In genomic region chr12:87147395-87148089, GRCm38 (mm10) we compare ENCODE assay signal across 8 mouse cellular contexts. TPM values are rescaled to one million over a fixed set of nuclear protein-coding genes. Genes with fewer than 3 reads are reported as not detected.
A peak's percentile ranks its signal among the peaks of the same experiment; 100 is the strongest.
DNase-seq lines count a peak whose midpoint lies in the region; ATAC-seq and TF ChIP-seq lines count a peak whose summit lies in the region.

TSS of gene Pomt2 (minus strand) at chr12:87147968.

- peak within 1 kb of the TSS; percentile 75 to 98 (median 85) for H3K4me3 ChIP-seq in CH12.LX (replicated peaks in 1 of 3; ENCODE audit: low read depth in 2 of 3, low read length in 2 of 3, poor library complexity in 1 of 3)
- H3K4me3 ChIP-seq in forebrain, embryonic 11.5 days (ENCODE audit: low read depth, low read length), result peak within 1 kb of the TSS; percentile 86
- H3K4me3 ChIP-seq in heart, embryonic 16.5 days (ENCODE audit: low read length), result peak within 1 kb of the TSS; percentile 88
- peak within 1 kb of the TSS; percentile 92 for H3K4me3 ChIP-seq in liver, embryonic 15.5 days (replicated peaks)
- H3K4me3 ChIP-seq in neural tube, embryonic 12.5 days, result peak within 1 kb of the TSS; percentile 86

- peak; percentile 76 for TF ChIP-seq POLR2A in CH12.LX (IDR thresholded peaks at IDR 0.05; ENCODE audit: low read depth, low read length)

- peak within 1 kb of the TSS; percentile 89 for H3K4me2 ChIP-seq in CH12.LX (ENCODE audit: insufficient read depth, low read depth, poor library complexity, severe bottlenecking)
- H3K4me2 ChIP-seq in forebrain, embryonic 11.5 days (ENCODE audit: low read depth, low read length, severe bottlenecking), result peak within 1 kb of the TSS; percentile 62
- peak within 1 kb of the TSS; percentile 87 for H3K4me2 ChIP-seq in heart, embryonic 16.5 days (ENCODE audit: low read depth, low read length)
- H3K4me2 ChIP-seq in liver, embryonic 15.5 days, result peak within 1 kb of the TSS; percentile 94
- peak within 1 kb of the TSS; percentile 69 for H3K4me2 ChIP-seq in neural tube, embryonic 12.5 days (replicated peaks)

- H3K9ac ChIP-seq in CH12.LX (ENCODE audit: insufficient read depth, low read depth), result peak within 1 kb of the TSS; percentile 92
- H3K9ac ChIP-seq in forebrain, embryonic 11.5 days (ENCODE audit: low read length), result peak within 1 kb of the TSS; percentile 63
- H3K9ac ChIP-seq in heart, embryonic 16.5 days (ENCODE audit: low read length), result peak within 1 kb of the TSS; percentile 83
- peak within 1 kb of the TSS; percentile 77 for H3K9ac ChIP-seq in liver, embryonic 15.5 days
- H3K9ac ChIP-seq in neural tube, embryonic 12.5 days, result peak within 1 kb of the TSS; percentile 73

- ATAC-seq in forebrain, embryonic 11.5 days (replicated peaks; ENCODE audit: low FRiP score), result peak; percentile 97
- peak; percentile 98 for ATAC-seq in heart, embryonic 16.5 days (replicated peaks; ENCODE audit: extremely low read depth, insufficient read depth, low FRiP score)
- ATAC-seq in liver, embryonic 15.5 days (ENCODE audit: insufficient read depth), result peak; percentile 98
- ATAC-seq in neural tube, embryonic 12.5 days (ENCODE audit: low FRiP score, low read depth), result peak; percentile 97

- peaks cover 3 to 8% of the 10 kb centered on the region in 2 experiments for H3K36me3 ChIP-seq in CH12.LX (replicated peaks in 1 of 2; ENCODE audit: control insufficient read depth in 1 of 2, insufficient read depth in 1 of 2, low read length in 1 of 2)
- no peaks in the 10 kb centered on the region; the same call in 1 of the 2 replicates for H3K36me3 ChIP-seq in forebrain, embryonic 11.5 days (ENCODE audit: control insufficient read depth, insufficient read depth, low read length)
- no peaks in the 10 kb centered on the region for H3K36me3 ChIP-seq in heart, embryonic 16.5 days (ENCODE audit: control insufficient read depth, insufficient read depth)
- peaks cover 8% of the 10 kb centered on the region for H3K36me3 ChIP-seq in liver, embryonic 15.5 days (replicated peaks)
- H3K36me3 ChIP-seq in neural tube, embryonic 12.5 days, result peaks cover 7% of the 10 kb centered on the region

- DNase-seq in CH12.LX (ENCODE audit: extremely low read depth), result peak; percentile 95
- DNase-seq in c-Kit-positive CD71-positive TER-119-negative erythroid progenitor cells, embryonic 14.5 days (ENCODE audit: low read depth), result peak; percentile 91
- DNase-seq in forebrain, embryonic 11.5 days (ENCODE audit: low spot score), result peak; percentile 96
- DNase-seq in kidney, postnatal 36 days, result peak; percentile 94 to 97
- peak; percentile 98 for DNase-seq in telencephalon, adult 2 months (ENCODE audit: low read depth, low spot score)

- H3K4me1 ChIP-seq in CH12.LX (ENCODE audit: control insufficient read depth in 1 of 2, insufficient read depth in 2 of 2), result peaks cover 0 to 20% of the 10 kb centered on the region in 2 experiments; a peak in 2 of 4 replicates
- peaks cover 3% of the 10 kb centered on the region; the same call in 1 of the 2 replicates for H3K4me1 ChIP-seq in forebrain, embryonic 11.5 days (replicated peaks; ENCODE audit: control insufficient read depth, insufficient read depth, low read length)
- H3K4me1 ChIP-seq in heart, embryonic 16.5 days (ENCODE audit: control insufficient read depth, insufficient read depth, low read length), result peaks cover 13% of the 10 kb centered on the region
- H3K4me1 ChIP-seq in liver, embryonic 15.5 days (replicated peaks), result peaks cover 20% of the 10 kb centered on the region
- H3K4me1 ChIP-seq in neural tube, embryonic 12.5 days, result peaks cover 12% of the 10 kb centered on the region; the same call in 1 of the 2 replicates

- peaks cover 5% of the 10 kb centered on the region for H3K9me3 ChIP-seq in CH12.LX (replicated peaks; ENCODE audit: low read length)
- peaks cover 2% of the 10 kb centered on the region; the same call in 1 of the 2 replicates for H3K9me3 ChIP-seq in forebrain, embryonic 11.5 days (ENCODE audit: control insufficient read depth, low read length)
- H3K9me3 ChIP-seq in heart, embryonic 16.5 days (replicated peaks; ENCODE audit: control insufficient read depth, low read length), result no peaks in the 10 kb centered on the region
- H3K9me3 ChIP-seq in liver, embryonic 15.5 days (replicated peaks), result no peaks in the 10 kb centered on the region
- H3K9me3 ChIP-seq in neural tube, embryonic 12.5 days, result peaks cover under 1% of the 10 kb centered on the region; the same call in 1 of the 2 replicates

- in situ Hi-C loops in CH12.LX (cut with MboI; ENCODE audit: low pct_ligation_motif_present, low pct_unique_long_range_greater_than_20kb, low sequenced_read_pairs), result no loop called here

- H3K79me2 ChIP-seq in CH12.LX (replicated peaks; ENCODE audit: control insufficient read depth, extremely low read depth, insufficient read depth, poor library complexity, severe bottlenecking), result peaks cover 22% of the 10 kb centered on the region

- 0% methylated on average over 61 of the region's 61 CpGs for WGBS in forebrain, embryonic 11.5 days
- WGBS in heart, embryonic 16.5 days, result under 1% methylated on average over 61 of the region's 61 CpGs
- 1% methylated on average over 61 of the region's 61 CpGs for WGBS in liver, embryonic 15.5 days (ENCODE audit: insufficient replicate concordance)
- WGBS in neural tube, embryonic 12.5 days, result under 1% methylated on average over 61 of the region's 61 CpGs

- peak within 1 kb of the TSS; percentile 86 for H3K27ac ChIP-seq in CH12.LX (ENCODE audit: insufficient read depth, low read depth)
- peak within 1 kb of the TSS; percentile 86 for H3K27ac ChIP-seq in forebrain, embryonic 11.5 days (ENCODE audit: low read depth, low read length)
- peak within 1 kb of the TSS; percentile 95 for H3K27ac ChIP-seq in heart, embryonic 16.5 days (ENCODE audit: low read length)
- peak within 1 kb of the TSS; percentile 86 for H3K27ac ChIP-seq in liver, embryonic 15.5 days (replicated peaks)
- peak within 1 kb of the TSS; percentile 84 for H3K27ac ChIP-seq in neural tube, embryonic 12.5 days

- no peak for TF ChIP-seq RAD21 in CH12.LX (IDR thresholded peaks at IDR 0.05; ENCODE audit: low read depth, low read length)

- TF ChIP-seq EP300 in CH12.LX (IDR thresholded peaks at IDR 0.05; ENCODE audit: low read length), result no peak

- TF ChIP-seq CTCF in CH12.LX (conservative IDR thresholded peaks at IDR 0.05 in 1 of 2, IDR thresholded peaks at IDR 0.05 in 1 of 2; ENCODE audit: low read depth in 2 of 2, low read length in 2 of 2), result no peak

- H3K27me3 ChIP-seq in CH12.LX (replicated peaks), result no peaks in the 10 kb centered on the region
- H3K27me3 ChIP-seq in forebrain, embryonic 11.5 days (ENCODE audit: control insufficient read depth, insufficient read depth, low read length), result no peaks in the 10 kb centered on the region
- no peaks in the 10 kb centered on the region for H3K27me3 ChIP-seq in heart, embryonic 16.5 days (ENCODE audit: control insufficient read depth, insufficient read depth, low read length)
- H3K27me3 ChIP-seq in liver, embryonic 15.5 days, result no peaks in the 10 kb centered on the region
- no peaks in the 10 kb centered on the region for H3K27me3 ChIP-seq in neural tube, embryonic 12.5 days (replicated peaks)

- dilution Hi-C loops in CH12.LX (cut with MboI; ENCODE audit: extremely low pct_ligation_motif_present, extremely low pct_unique_long_range_greater_than_20kb, low sequenced_read_pairs), result no loop called here

TF ChIP-seq in CH12.LX, 34 proteins besides CTCF, POLR2A, EP300 and RAD21 (continues in another document):
- TF ChIP-seq MEF2A (IDR thresholded peaks at IDR 0.05; ENCODE audit: borderline replicate concordance, low read depth, low read length) (0 out of 2 replicates have a peak, but pooled peaks have one; percentile 57), JUN (IDR thresholded peaks at IDR 0.05; ENCODE audit: insufficient read depth, low read depth, low read length) (no peak), USF1 (IDR thresholded peaks at IDR 0.05; ENCODE audit: low read depth, low read length) (no peak), SIN3A (IDR thresholded peaks at IDR 0.05; ENCODE audit: low read length) (peak; percentile 80), NRF1 (IDR thresholded peaks at IDR 0.05; ENCODE audit: low read depth, low read length) (peak; percentile 78), USF2 (conservative IDR thresholded peaks at IDR 0.05; ENCODE audit: low read depth, low read length) (no peak), PAX5 (IDR thresholded peaks at IDR 0.05; ENCODE audit: low read length) (no peak), TCF12 (IDR thresholded peaks at IDR 0.05; ENCODE audit: low read depth, low read length) (peak; percentile 74), ZKSCAN1 (IDR thresholded peaks at IDR 0.05; ENCODE audit: borderline replicate concordance, low read depth, low read length) (no peak), MAZ (IDR thresholded peaks at IDR 0.05; ENCODE audit: low read depth, low read length) (peak; percentile 96), MAX (IDR thresholded peaks at IDR 0.05; ENCODE audit: low read length) (peak; percentile 63), MAFK (IDR thresholded peaks at IDR 0.05; ENCODE audit: insufficient replicate concordance, low read length) (no peak), CHD1 (IDR thresholded peaks at IDR 0.05; ENCODE audit: low read depth, low read length) (0 out of 2 replicates have a peak, but pooled peaks have one; percentile 66), NELFE (IDR thresholded peaks at IDR 0.05; ENCODE audit: low read depth, low read length) (peak; percentile 88), POLR2AphosphoS2 (IDR thresholded peaks at IDR 0.05; ENCODE audit: low read depth, low read length) (no peak; the same call in 1 of the 2 replicates), E2F4 (IDR thresholded peaks at IDR 0.05; ENCODE audit: insufficient replicate concordance, low read depth, low read length) (0 out of 2 replicates have a peak, but pooled peaks have one; percentile 42), MYC (IDR thresholded peaks at IDR 0.05; ENCODE audit: low read depth, low read length) (peak; percentile 32; the same call in 1 of the 2 replicates), ZC3H11A (IDR thresholded peaks at IDR 0.05; ENCODE audit: low read depth, low read length) (no peak), UBTF (IDR thresholded peaks at IDR 0.05; ENCODE audit: low read depth, low read length) (peak; percentile 100), ZMIZ1 (IDR thresholded peaks at IDR 0.05; ENCODE audit: low read depth, low read length) (peak; percentile 78; the same call in 1 of the 2 replicates), IRF4 (IDR thresholded peaks at IDR 0.05; ENCODE audit: low read depth, low read length) (peak; percentile 8; the same call in 1 of the 2 replicates)

RNA-seq across cellular contexts. Expression of gene Pomt2, which starts in this region (rescaled TPM):
- 12.4 and 12.8 TPM in 2 replicates for total RNA-seq in CH12.LX (2012; rRNA removed)
- 11.7 and 12.0 TPM in 2 replicates for total RNA-seq in CH12.LX (2014; rRNA removed)
- polyA plus RNA-seq in CH12.LX (2012; ENCODE audit: insufficient read length, low read depth), result 10.5 and 11.6 TPM in 2 replicates
- 18.6 and 18.8 TPM in 2 replicates for polyA plus RNA-seq in forebrain, embryonic 11.5 days (2014; fragmentation: Nextera tagmentation; extraction: Ambion mirVana)
- polyA plus RNA-seq in heart, embryonic 16.5 days (2015; fragmentation: Nextera tagmentation; extraction: Ambion mirVana), result 11.4 and 11.9 TPM in 2 replicates
- 3.8 and 4.0 TPM in 2 replicates for polyA plus RNA-seq in liver, embryonic 15.5 days (2015; fragmentation: Nextera tagmentation; extraction: Ambion mirVana)
- 12.5 and 13.2 TPM in 2 replicates for polyA plus RNA-seq in neural tube, embryonic 12.5 days (2016; fragmentation: Nextera tagmentation; extraction: Ambion mirVana)

Comparison
In these comparisons a context has a peak if more than half of its experiments do, and no peak if none do; other contexts are left out.
1. Peak in every context shown above with its lines: DNase-seq, ATAC-seq, H3K4me3 ChIP-seq and H3K27ac ChIP-seq.